Mouse (Mus musculus) adrenal gland (tissue): ENCODE measurements around the gene Anxa3.

Source experiments
- intact Hi-C: fragments of 180-260 bp; cut with DNase I; formaldehyde crosslinking; loops from one replicate; pipeline ENCODE4 v1.15.1; 2025

Gene Anxa3

DNA sequence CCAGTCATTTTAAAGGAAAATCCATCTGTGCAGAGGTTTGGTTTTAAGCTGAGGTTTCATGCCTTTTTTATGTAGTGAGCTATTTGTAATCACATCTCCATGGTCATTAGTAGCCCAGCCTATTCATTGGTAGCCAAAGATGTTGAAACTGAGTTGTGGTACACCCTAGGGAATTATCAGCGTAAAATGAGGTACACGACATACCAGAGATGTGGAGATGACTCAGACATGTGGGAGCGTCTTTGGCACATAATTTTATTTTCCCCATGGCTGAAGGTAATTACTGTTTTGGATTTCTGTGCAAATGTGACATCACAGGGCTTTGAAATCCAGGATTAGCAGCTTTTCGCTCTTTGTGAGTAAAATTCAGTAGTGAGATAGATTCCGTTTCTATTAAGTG is 41.2 kb downstream of the Anxa3 start:
- intact Hi-C loops, result no loop called here

DNA sequence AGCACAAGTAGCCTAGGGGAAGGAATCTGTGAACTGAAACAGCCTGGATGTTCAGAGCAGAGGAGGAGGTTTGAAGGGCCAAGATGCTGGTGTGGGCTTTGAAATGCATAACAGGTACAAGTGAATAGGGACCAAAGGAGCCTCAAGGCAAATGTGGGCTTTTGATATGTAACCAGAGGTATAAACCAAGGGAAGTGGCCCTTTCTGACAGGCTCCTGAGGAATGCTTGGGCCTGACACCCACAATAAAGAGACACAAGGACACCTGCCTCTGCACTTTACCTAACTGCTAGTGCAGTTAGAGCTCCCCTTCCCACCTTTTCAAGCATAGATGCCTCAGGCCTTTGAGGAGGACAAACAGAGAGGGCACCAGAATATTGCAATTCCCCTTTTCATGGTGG is 54.8 kb downstream of the Anxa3 start:
- intact Hi-C loops, result no loop called here

DNA sequence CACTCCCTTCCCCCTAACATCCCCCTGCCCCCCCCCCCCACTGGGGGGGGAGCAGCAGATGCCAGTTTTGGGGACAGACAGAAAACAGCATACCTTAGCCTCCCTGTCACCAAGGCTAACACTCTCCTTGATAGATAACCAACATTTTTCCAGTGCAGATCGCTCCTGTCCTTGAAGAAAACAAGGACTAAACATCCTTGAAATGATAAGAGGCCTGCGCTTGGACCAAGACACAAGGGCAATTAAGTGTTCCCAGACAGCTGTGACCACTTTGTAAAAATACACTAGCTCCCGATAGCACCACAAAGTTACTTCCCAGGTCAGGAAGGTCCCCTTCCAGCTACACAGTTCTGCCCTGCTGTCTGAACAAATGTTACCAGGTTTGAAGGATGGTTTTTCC is 55.2 kb downstream of the Anxa3 start:
- intact Hi-C loops, result no loop called here

DNA sequence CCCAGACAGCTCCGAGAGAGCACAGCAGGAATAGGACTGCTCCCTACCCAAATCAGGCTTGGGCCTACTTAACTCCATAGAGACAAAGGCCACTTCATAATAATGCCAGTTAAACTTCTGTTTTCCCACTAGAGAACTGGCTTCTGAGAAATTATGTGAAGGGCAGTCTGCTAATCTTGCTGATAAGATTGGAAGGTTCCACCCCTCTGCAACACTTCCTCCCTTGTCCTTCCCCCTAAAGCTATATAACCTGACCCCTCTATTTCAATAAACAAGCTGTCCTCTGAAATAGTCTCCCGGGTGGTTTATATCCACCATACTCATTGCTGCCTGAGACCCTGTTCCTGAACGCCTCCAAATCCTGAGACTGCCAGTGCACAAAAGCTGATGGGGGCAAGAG is 56.1 kb downstream of the Anxa3 start:
- intact Hi-C loops, result no loop called here

DNA sequence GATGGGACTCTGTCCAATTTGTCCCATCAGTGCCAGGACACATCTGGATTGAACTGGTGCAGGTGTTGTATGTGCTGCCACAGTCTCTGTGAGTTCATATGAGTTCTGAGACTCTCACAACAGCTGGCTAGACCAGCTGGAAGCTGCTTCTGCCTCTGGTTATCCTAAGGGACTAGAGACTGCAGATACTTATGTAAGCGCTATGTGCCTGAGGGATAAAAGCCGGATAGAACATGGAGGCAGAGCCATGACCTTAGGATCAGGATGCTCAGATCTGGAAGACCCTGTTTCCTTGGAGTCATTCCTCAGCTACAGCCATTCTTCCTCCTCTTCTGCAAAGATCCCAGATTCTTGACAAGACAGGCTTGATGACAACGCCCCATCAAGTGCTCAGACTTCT is 60.3 kb downstream of the Anxa3 start:
- intact Hi-C loops, result no loop called here

DNA sequence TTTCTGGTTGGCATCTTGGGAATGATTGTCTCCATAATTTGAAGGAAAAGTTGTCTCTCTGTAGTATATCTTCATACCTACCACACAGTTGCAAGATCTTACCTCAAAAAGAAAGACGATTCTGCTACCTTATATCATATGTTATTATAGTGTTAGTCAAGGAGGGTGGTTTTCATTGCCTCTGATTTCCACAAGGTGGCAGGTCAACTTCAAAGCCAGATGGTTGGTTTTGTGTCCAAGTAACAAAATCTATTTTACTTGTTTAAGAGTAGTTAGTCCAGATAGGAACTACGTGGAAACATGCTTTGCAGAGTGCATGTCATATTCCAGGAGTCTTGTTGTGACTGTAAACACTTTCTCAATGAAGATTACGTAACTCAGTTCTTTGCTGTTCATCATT is 61.2 kb downstream of the Anxa3 start:
- intact Hi-C loops, result loop anchor here (1.0 kb wide), 1 partner anchor 201 kb away; no protein-coding TSS in a partner anchor

DNA sequence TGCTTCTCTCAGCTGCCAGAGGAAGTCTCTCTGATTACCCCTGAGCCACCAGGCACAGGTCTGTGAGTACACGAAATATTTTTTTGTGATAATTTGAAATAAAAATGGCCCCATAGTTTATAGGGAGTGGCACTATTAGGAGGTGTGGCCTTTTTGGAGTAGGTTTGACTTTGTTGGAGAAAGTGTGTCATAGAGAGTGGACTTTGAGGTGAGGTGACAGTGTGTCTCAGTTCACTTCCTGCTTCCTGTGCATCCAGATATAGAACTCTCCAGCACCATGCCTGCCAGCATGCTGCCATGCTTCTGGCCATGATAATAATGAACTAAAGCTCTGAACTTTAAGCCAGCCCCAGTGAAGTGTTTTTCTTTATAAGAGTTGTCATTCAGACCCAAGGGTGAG is 66.8 kb downstream of the Anxa3 start:
- intact Hi-C loops, result no loop called here

- intact Hi-C loops, result no loop called here
Observed at GRCm38 (mm10) chr5:96867171-96867570, 74.0 kb downstream of the Anxa3 start.

DNA sequence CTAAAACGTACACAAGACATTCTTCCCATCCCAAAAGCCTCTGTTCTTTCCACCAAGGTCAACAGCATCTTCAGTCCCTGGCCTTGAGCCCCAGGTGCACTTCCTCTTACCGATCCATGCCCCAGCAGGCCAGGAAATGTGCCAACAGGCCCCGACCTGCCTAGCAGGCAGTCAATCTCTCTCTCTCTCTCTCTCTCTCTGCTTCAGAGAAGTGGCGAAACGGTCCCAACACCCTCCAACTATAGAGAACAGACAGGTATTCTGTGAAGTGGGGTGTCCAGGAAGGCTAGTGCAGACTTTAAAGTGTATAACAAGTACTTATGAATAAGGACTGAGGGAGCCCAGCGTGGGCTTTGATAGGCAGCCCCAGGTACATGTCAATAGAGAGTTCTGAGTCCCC is 75.8 kb downstream of the Anxa3 start:
- intact Hi-C loops, result no loop called here

GRCm38 (mm10) chr5:96870996-96871395 is 77.9 kb downstream of the Anxa3 start:
- intact Hi-C loops, result no loop called here

- intact Hi-C loops, result loop anchor here (5.0 kb wide), 1 partner anchor 179 kb away; no protein-coding TSS in a partner anchor
Observed at GRCm38 (mm10) chr5:96878178-96878577, 85.0 kb downstream of the Anxa3 start.

- intact Hi-C loops, result loop anchor here (5.0 kb wide), 1 partner anchor 178 kb away; no protein-coding TSS in a partner anchor
Observed at GRCm38 (mm10) chr5:96878851-96879540, 85.9 kb downstream of the Anxa3 start.

GRCm38 (mm10) chr5:96880231-96880630 is 87.1 kb downstream of the Anxa3 start:
- intact Hi-C loops, result no loop called here

DNA sequence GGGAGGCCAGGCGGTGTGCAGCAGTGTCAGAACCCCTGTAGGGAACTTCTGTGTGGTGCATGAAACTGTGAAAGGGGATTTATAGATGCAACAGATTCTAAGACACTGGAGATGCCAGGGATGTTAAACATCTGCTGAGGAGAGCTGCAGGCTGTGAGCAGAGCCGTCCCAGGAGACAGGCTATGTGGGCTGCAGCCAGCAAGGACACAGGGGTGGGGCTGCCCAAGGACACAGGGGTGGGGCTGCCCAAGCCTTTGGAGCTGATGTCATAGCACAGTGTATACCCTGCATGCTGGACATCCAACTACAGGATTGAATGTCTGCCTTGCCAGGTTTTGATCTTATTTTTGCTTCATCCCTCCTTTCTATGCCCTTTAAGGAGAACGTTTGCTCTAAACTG is 88.0 kb downstream of the Anxa3 start:
- intact Hi-C loops, result no loop called here

GRCm38 (mm10) chr5:96881613-96882012 is 88.5 kb downstream of the Anxa3 start:
- intact Hi-C loops, result no loop called here

- intact Hi-C loops, result no loop called here
Observed at GRCm38 (mm10) chr5:96885202-96885601, 92.1 kb downstream of the Anxa3 start.

GRCm38 (mm10) chr5:96888396-96888795 is 95.3 kb downstream of the Anxa3 start:
- intact Hi-C loops, result no loop called here

- intact Hi-C loops, result no loop called here
Observed at GRCm38 (mm10) chr5:96890367-96890766, 97.2 kb downstream of the Anxa3 start.
